Mouse (Mus musculus): ENCODE data around the gene Spata31d1d. TPM values are rescaled to one million over a fixed set of nuclear protein-coding genes. Genes with fewer than 3 reads are reported as not detected.
"Not testable (repeated sequence)": the region's sequence is repeated elsewhere in the genome, so short reads cannot be mapped to it uniquely, and the experiment has no call there.

The Spata31d1d gene
- not detected in 2 replicates for polyA plus RNA-seq (2015; fragmentation: Nextera tagmentation; extraction: Ambion mirVana)

DNA sequence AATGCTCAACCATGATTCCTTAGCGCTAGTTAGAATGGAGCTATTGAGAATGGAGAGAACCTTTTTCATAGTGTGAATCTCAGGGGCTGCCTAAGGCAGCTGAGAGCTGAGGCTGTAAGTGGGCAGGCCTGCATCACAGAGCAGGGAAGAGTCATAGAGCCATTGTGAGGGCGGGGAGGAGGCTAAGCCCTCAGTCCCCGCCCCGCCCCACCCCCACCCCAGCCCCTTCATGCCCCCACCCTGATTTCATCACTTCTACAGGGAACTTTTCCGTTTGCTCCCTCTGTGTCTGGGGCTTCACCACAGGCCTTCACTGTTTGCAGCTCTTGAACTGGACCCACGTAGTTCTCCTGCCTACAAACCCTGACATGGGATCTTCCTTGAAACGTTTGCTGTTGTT lies at the start of gene Spata31d1d:
Spata31d1d (minus strand) TSS at position 101 of the 400 bp plus-strand sequence.
- 48% methylated on average over 7 of the region's 7 CpGs for WGBS
- Histone ChIP-seq H3K9me3 (ENCODE audit: control insufficient read depth, low read length) (no peaks in the 10 kb centered on the region), H3K4me2 (ENCODE audit: low read length) (no peak within 1 kb of the TSS), H3K4me3 (replicated peaks; ENCODE audit: low read length) (no peak within 1 kb of the TSS), H3K27ac (ENCODE audit: low read length) (no peak within 1 kb of the TSS), H3K36me3 (ENCODE audit: control insufficient read depth, insufficient read depth) (no peaks in the 10 kb centered on the region), H3K27me3 (replicated peaks; ENCODE audit: control insufficient read depth, insufficient read depth, low read length) (no peaks in the 10 kb centered on the region), H3K9ac (replicated peaks; ENCODE audit: low read depth, low read length) (no peak within 1 kb of the TSS), H3K4me1 (replicated peaks; ENCODE audit: control insufficient read depth, insufficient read depth, low read length) (0 out of 2 replicates have a peak, but pooled peaks cover 3% of the 10 kb centered on the region)
- no peak for ATAC-seq

DNA sequence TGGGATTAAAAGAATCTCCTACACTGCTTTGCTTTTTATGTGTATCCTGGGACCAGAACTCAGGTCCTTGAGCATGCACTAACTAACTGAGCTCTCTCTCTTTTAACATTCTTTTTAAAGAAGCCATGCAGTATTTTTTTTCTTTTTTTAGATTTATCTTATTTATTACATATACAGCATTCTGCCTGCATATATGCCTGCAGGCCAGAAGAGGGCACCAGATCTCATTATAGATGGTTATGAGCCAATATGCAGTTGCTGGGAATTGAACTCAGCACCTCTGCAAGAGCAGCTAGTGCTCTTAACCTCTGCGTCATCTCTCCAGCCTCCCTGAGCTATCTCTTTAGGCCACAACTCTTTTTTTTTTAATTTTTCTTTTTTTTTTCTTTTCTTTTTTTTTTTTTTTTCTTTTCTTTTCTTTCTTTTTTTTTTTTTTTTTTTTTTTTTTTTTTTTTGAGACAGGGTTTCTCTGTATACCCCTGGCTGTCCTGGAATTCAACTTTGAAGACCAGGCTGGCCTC lies 48.3 kb upstream of the Spata31d1d start:
- not testable (repeated sequence) for H3K27me3 ChIP-seq (replicated peaks; ENCODE audit: control insufficient read depth, insufficient read depth, low read length); H3K4me1 ChIP-seq (replicated peaks; ENCODE audit: control insufficient read depth, insufficient read depth, low read length); H3K9ac ChIP-seq (replicated peaks; ENCODE audit: low read depth, low read length); H3K4me3 ChIP-seq (replicated peaks; ENCODE audit: low read length); H3K27ac ChIP-seq (ENCODE audit: low read length); ATAC-seq; H3K4me2 ChIP-seq (ENCODE audit: low read length); H3K9me3 ChIP-seq (ENCODE audit: control insufficient read depth, low read length)
- peaks cover 48% of the 10 kb centered on the region for H3K36me3 ChIP-seq (ENCODE audit: control insufficient read depth, insufficient read depth)
- 88% methylated on average over 1 of the region's 1 CpGs for WGBS

DNA sequence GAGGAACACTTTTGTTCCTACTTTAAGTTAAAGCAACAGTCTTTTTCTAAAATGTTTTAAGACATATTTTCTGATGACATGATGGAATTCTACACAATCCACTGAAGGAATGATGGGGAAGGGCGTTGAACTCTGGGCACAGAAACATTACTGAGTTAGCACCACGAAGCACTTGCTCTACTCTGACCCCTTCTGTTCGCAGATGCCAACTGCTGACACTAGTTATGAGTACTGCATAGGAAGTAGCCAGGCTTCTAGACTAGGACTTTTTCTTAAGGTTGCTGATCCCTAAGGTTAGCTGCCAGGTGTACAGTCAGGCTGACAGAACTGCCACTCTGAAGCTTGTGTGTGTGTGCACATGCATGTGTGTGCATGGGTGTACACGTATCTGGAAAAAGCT lies 47.7 kb upstream of the Spata31d1d start:
- no peak overlapping the region for H3K4me2 ChIP-seq (ENCODE audit: low read length)
- H3K4me3 ChIP-seq (replicated peaks; ENCODE audit: low read length) = no peak overlapping the region
- H3K4me1 ChIP-seq (replicated peaks; ENCODE audit: control insufficient read depth, insufficient read depth, low read length) = no peaks in the 10 kb centered on the region
- H3K27ac ChIP-seq (ENCODE audit: low read length) = no peak overlapping the region
- whole genome bisulfite sequencing = 88% methylated on average over 4 of the region's 4 CpGs
- H3K9ac ChIP-seq (replicated peaks; ENCODE audit: low read depth, low read length) = no peak overlapping the region
- no peaks in the 10 kb centered on the region for H3K27me3 ChIP-seq (replicated peaks; ENCODE audit: control insufficient read depth, insufficient read depth, low read length)
- no peaks in the 10 kb centered on the region for H3K9me3 ChIP-seq (ENCODE audit: control insufficient read depth, low read length)
- peaks cover 48% of the 10 kb centered on the region for H3K36me3 ChIP-seq (ENCODE audit: control insufficient read depth, insufficient read depth)
- no peak for ATAC-seq

DNA sequence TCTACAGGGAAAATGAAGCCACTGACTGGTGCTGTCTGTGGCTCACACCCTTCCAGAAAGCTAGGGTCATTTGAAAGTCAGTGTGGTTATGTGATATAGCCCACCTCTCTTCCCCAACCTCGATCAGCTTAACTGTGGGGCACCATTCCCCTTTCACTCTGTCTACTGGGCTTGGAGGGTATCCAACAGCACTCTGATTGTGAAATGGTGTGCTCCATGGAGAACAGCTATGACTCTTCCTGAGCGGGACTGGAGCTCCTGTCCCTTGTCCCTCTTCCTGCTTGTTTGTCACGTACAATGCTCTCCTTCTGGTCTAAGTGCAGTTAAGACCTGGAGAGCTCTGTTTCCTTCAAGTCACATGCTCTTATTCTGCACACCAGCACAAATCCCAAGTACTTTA lies 43.6 kb upstream of the Spata31d1d start:
- Histone ChIP-seq H3K9ac (replicated peaks; ENCODE audit: low read depth, low read length) (no peak overlapping the region), H3K4me2 (ENCODE audit: low read length) (no peak overlapping the region), H3K4me3 (replicated peaks; ENCODE audit: low read length) (no peak overlapping the region), H3K9me3 (ENCODE audit: control insufficient read depth, low read length) (no peaks in the 10 kb centered on the region), H3K27ac (ENCODE audit: low read length) (no peak overlapping the region), H3K4me1 (replicated peaks; ENCODE audit: control insufficient read depth, insufficient read depth, low read length) (peaks cover 10% of the 10 kb centered on the region), H3K27me3 (replicated peaks; ENCODE audit: control insufficient read depth, insufficient read depth, low read length) (no peaks in the 10 kb centered on the region), H3K36me3 (ENCODE audit: control insufficient read depth, insufficient read depth) (peaks cover 20% of the 10 kb centered on the region)
- ATAC-seq = no peak
- WGBS = 83% methylated on average over 3 of the region's 3 CpGs

DNA sequence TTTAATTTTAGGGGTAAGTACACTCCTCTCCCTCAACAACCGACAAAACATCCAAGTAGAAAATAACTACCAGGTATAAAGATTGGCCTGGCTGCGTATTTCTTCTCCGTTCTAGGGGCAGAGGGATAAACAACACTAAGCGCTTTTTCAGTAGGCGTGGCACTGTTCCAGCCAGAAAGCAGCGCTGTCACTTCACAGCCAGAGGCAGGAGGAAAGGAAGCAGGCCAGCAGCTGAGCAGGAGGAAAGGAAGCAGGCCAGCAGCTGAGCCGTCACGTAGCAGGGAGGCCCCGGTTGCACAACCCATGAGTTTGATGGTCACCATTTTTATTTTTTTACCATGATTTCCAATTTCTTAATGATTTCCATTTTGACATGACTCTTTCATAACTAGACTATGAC lies 39.7 kb upstream of the Spata31d1d start:
- Histone ChIP-seq H3K27me3 (replicated peaks; ENCODE audit: control insufficient read depth, insufficient read depth, low read length) (no peaks in the 10 kb centered on the region), H3K4me1 (replicated peaks; ENCODE audit: control insufficient read depth, insufficient read depth, low read length) (peaks cover 31% of the 10 kb centered on the region), H3K9me3 (ENCODE audit: control insufficient read depth, low read length) (no peaks in the 10 kb centered on the region), H3K9ac (replicated peaks; ENCODE audit: low read depth, low read length) (no peak overlapping the region), H3K4me3 (replicated peaks; ENCODE audit: low read length) (no peak overlapping the region), H3K27ac (ENCODE audit: low read length) (peak overlapping the region; percentile 99), H3K4me2 (ENCODE audit: low read length) (no peak overlapping the region), H3K36me3 (ENCODE audit: control insufficient read depth, insufficient read depth) (0 out of 2 replicates have a peak, but pooled peaks cover 6% of the 10 kb centered on the region)
- 45% methylated on average over 9 of the region's 9 CpGs for WGBS
- no peak for ATAC-seq

DNA sequence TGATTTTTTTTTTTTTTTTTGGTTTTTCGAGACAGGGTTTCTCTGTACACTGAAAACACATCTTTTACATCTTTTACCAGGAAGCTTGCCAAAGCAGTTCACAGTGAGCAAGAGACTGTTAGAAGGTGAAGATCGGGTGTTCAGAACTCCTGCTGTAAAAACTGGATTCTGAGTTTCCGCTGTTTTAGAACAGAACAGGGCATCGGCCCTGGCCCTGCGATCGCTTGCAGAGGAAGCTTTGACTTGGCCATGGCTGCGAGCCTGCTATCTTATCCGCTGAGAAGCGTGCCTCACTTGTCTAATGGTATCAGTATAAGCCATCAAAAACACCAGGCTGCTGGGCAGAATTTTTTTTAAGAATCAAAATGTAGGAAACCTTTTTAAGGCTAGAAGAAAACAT lies 39.3 kb upstream of the Spata31d1d start:
- 65% methylated on average over 9 of the region's 9 CpGs for WGBS
- ATAC-seq = no peak
- H3K36me3 ChIP-seq (ENCODE audit: control insufficient read depth, insufficient read depth) = 0 out of 2 replicates have a peak, but pooled peaks cover 6% of the 10 kb centered on the region
- peak overlapping the region; percentile 80; the same call in 1 of the 2 replicates for H3K9ac ChIP-seq (replicated peaks; ENCODE audit: low read depth, low read length)
- peaks cover 31% of the 10 kb centered on the region for H3K4me1 ChIP-seq (replicated peaks; ENCODE audit: control insufficient read depth, insufficient read depth, low read length)
- peak overlapping the region; percentile 68 for H3K4me2 ChIP-seq (ENCODE audit: low read length)
- H3K27ac ChIP-seq (ENCODE audit: low read length) = peak overlapping the region; percentile 99
- H3K27me3 ChIP-seq (replicated peaks; ENCODE audit: control insufficient read depth, insufficient read depth, low read length) = no peaks in the 10 kb centered on the region
- H3K9me3 ChIP-seq (ENCODE audit: control insufficient read depth, low read length) = no peaks in the 10 kb centered on the region
- H3K4me3 ChIP-seq (replicated peaks; ENCODE audit: low read length) = peak overlapping the region; percentile 75

DNA sequence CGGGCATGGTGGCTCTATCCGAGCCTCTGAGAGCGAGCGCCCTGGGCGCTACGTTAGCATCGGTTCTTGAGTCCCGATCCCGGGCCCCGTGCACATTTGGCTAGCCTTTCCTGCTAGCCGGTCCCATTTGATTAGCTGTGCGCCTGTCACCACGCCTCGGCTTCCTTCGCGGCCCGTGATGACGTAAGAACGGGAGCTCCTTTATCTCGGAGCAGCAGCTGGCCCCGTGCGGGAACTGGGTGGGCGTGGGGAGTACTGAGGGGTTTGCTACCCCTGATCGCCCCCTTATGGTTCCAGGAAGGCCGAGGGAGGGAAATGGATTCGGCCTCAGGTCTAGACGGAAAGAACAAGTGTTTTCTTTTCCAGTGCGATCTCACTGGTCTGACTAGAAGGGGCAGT lies 38.6 kb upstream of the Spata31d1d start:
- Histone ChIP-seq H3K9ac (replicated peaks; ENCODE audit: low read depth, low read length) (peak overlapping the region; percentile 80), H3K27me3 (replicated peaks; ENCODE audit: control insufficient read depth, insufficient read depth, low read length) (no peaks in the 10 kb centered on the region), H3K4me2 (ENCODE audit: low read length) (peak overlapping the region; percentile 68), H3K4me1 (replicated peaks; ENCODE audit: control insufficient read depth, insufficient read depth, low read length) (peaks cover 31% of the 10 kb centered on the region), H3K36me3 (ENCODE audit: control insufficient read depth, insufficient read depth) (0 out of 2 replicates have a peak, but pooled peaks cover 5% of the 10 kb centered on the region), H3K9me3 (ENCODE audit: control insufficient read depth, low read length) (no peaks in the 10 kb centered on the region), H3K4me3 (replicated peaks; ENCODE audit: low read length) (peak overlapping the region; percentile 75), H3K27ac (ENCODE audit: low read length) (peak overlapping the region; percentile 99)
- 0% methylated on average over 28 of the region's 28 CpGs for WGBS
- peak; percentile 82 for ATAC-seq

DNA sequence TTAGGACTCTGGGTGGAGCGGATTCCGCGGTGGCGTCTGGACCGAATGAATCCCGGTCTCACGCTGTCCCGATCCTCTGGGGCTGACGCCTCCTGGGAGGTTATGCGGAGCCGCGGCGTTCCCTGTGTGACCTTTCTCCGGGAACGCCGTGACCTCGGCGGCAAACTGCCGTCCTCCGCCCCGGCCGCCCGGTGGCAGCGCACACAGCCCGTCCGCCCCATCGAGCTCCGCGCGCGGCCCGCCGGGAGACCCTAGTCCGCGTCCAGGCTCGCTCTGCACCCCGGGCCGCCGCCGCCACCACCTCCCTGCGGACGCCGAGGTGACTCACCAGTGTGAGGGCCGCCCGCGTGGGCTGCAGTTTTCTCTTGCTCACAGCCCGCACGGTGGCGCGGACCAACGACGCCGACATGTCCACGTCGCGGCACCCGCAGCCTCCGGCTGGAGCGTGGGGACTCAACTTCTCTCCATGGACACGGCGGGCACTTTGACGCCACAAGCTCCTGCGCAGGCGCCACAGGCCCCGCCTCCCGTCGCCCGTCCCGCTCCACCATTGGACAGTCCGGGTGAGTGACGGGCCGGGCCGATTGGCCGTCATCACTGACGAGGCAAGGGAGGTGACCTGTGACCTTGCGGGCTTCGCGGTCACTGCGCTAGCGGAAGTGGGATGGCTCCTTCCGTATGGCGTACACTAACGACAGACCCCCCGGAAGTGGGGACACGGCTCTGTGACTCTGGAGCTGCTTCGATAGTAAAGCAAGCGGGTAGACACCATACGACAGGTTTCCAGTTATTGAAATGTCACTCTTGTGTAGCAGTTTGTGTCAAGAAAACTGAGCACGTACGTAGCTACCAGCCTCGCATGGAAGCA lies 38.0 kb upstream of the Spata31d1d start, which contains the start of gene Isca1:
Isca1 (minus strand) TSS at position 515 of the 868 bp plus-strand sequence.
- peak within 1 kb of the TSS; percentile 68 for H3K4me2 ChIP-seq (ENCODE audit: low read length)
- H3K4me1 ChIP-seq (replicated peaks; ENCODE audit: control insufficient read depth, insufficient read depth, low read length) = peaks cover 31% of the 10 kb centered on the region
- H3K9ac ChIP-seq (replicated peaks; ENCODE audit: low read depth, low read length) = peak within 1 kb of the TSS; percentile 80
- no peaks in the 10 kb centered on the region for H3K27me3 ChIP-seq (replicated peaks; ENCODE audit: control insufficient read depth, insufficient read depth, low read length)
- WGBS = under 1% methylated on average over 79 of the region's 91 CpGs
- H3K36me3 ChIP-seq (ENCODE audit: control insufficient read depth, insufficient read depth) = no peaks in the 10 kb centered on the region
- H3K9me3 ChIP-seq (ENCODE audit: control insufficient read depth, low read length) = no peaks in the 10 kb centered on the region
- peak within 1 kb of the TSS; percentile 75 for H3K4me3 ChIP-seq (replicated peaks; ENCODE audit: low read length)
- H3K27ac ChIP-seq (ENCODE audit: low read length) = peak within 1 kb of the TSS; percentile 99
- ATAC-seq = peak; percentile 97

DNA sequence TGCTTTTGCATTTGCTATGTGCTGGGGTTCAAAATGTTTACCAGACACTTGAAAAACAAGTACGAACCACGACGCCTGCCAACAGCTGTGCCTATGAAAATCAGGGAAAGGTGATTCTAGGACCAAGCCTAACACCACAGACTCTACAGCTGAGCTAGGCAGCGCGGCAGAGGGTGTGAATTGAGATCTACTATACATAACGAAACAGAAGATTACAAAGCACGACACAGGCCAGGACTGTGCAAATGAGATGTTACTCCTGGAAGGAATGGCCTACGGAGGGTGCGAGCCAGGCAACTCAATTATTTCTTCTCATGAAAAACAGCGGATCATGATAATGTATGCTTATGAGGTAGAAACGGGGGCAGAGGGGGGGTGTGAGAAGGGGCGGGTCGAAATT lies 37.0 kb upstream of the Spata31d1d start:
- no peak for ATAC-seq
- H3K4me1 ChIP-seq (replicated peaks; ENCODE audit: control insufficient read depth, insufficient read depth, low read length) = peaks cover 31% of the 10 kb centered on the region
- 27% methylated on average over 13 of the region's 13 CpGs for WGBS
- H3K9me3 ChIP-seq (ENCODE audit: control insufficient read depth, low read length) = no peaks in the 10 kb centered on the region
- H3K4me3 ChIP-seq (replicated peaks; ENCODE audit: low read length) = peak overlapping the region; percentile 75
- no peaks in the 10 kb centered on the region for H3K36me3 ChIP-seq (ENCODE audit: control insufficient read depth, insufficient read depth)
- peak overlapping the region; percentile 56 for H3K4me2 ChIP-seq (ENCODE audit: low read length)
- no peak overlapping the region for H3K27ac ChIP-seq (ENCODE audit: low read length)
- no peaks in the 10 kb centered on the region for H3K27me3 ChIP-seq (replicated peaks; ENCODE audit: control insufficient read depth, insufficient read depth, low read length)
- 0 out of 2 replicates have a peak overlapping the region, but pooled peaks have one; percentile 77 for H3K9ac ChIP-seq (replicated peaks; ENCODE audit: low read depth, low read length)
